Mouse (Mus musculus) spleen, adult 2 months (tissue): ENCODE measurements at regions not wholly inside any gene's neighbourhood (a gene's known extent, or its start where the extent isn't known, plus 50 kb on each side); places are given as distances from the start of the nearest gene placed in this dataset.

Source experiments
- CTCF ChIP-seq: fragments of 200-500 bp; IDR thresholded peaks from 2 replicates; pipeline ENCODE4 v1.5.1; 2011; ENCODE audit warnings: mild to moderate bottlenecking, inconsistent platforms; ENCODE audit not compliant: insufficient read depth, insufficient read length, insufficient replicate concordance; ENCODE audit errors: extremely low read depth
- POLR2A ChIP-seq: fragments of 200-500 bp; IDR thresholded peaks from 2 replicates; pipeline ENCODE4 v1.6.1; 2011; ENCODE audit warnings: low read depth, low read length, inconsistent platforms

- no peak for TF ChIP-seq CTCF
- no peak for TF ChIP-seq POLR2A
These were observed 207.7 kb upstream of the Inhba start for GRCm38 (mm10) chr13:15803965-15804364.
